Mouse (Mus musculus): ENCODE measurements around the gene Lhfpl2. TPM values are rescaled to one million over a fixed set of nuclear protein-coding genes. Genes with fewer than 3 reads are reported as not detected.

Lhfpl2 gene
- polyA plus RNA-seq, 1 experiment from 2014 or later: 81.0 TPM

DNA sequence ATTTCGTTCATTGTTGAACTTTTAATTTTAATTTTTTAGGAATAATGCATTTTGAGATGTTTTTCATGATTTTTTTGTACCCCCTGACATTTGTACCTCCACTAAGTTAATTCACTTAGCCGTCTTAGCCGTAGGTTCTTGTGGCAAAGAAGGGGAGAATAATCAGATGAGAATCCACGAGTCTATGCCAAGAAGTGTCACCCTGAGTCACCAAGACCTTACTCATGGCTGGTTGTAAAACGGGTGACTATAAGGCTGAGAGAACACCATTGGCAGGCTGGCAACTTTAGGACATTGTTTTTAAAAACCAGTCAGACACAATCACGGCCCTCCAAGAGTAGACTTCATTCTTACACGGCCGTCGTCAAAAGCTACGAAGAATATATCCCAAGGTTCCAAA lies 95.2 kb downstream of the Lhfpl2 start:
- ATAC-seq (ENCODE audit: low FRiP score, low TSS enrichment): no peak
- Histone ChIP-seq H3K9ac (ENCODE audit: low read depth, low read length) (no peak overlapping the region), H3K27me3 (ENCODE audit: control insufficient read depth, insufficient read depth, low read length) (no peaks in the 10 kb centered on the region), H3K9me3 (ENCODE audit: control insufficient read depth, low read length) (peaks cover 3% of the 10 kb centered on the region; the same call in 1 of the 2 replicates), H3K27ac (ENCODE audit: low read depth, low read length) (no peak overlapping the region), H3K36me3 (ENCODE audit: control insufficient read depth, insufficient read depth, low read length) (peaks cover 16% of the 10 kb centered on the region), H3K4me1 (ENCODE audit: control insufficient read depth, insufficient read depth, low read length) (0 out of 2 replicates have a peak, but pooled peaks cover 5% of the 10 kb centered on the region), H3K4me2 (replicated peaks; ENCODE audit: low read depth, low read length) (no peak overlapping the region), H3K4me3 (ENCODE audit: low read length) (no peak overlapping the region)
- 95% methylated on average over 10 of the region's 10 CpGs for WGBS

DNA sequence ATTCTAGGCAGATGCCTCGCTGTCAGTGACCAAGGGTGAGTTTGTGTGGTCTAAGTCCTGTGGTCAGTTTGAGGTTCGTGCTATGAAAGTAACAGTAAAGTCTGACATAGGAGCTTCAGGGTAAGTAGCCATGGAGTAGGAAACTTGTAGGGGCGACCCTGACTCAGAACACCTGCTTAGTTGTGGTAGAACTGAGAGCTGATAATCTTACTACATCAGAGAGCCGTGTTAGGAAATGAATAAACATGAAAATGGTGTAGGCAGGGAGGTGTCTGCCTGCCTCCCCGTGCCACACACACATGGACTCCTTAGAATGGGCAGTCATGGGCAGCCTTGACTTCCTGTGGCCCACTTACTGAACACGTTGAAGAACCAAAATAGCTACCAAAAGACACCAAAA lies 96.1 kb downstream of the Lhfpl2 start:
- Histone ChIP-seq H3K4me3 (ENCODE audit: low read length) (no peak overlapping the region), H3K9me3 (ENCODE audit: control insufficient read depth, low read length) (peaks cover 3% of the 10 kb centered on the region; the same call in 1 of the 2 replicates), H3K27ac (ENCODE audit: low read depth, low read length) (no peak overlapping the region), H3K36me3 (ENCODE audit: control insufficient read depth, insufficient read depth, low read length) (peaks cover 16% of the 10 kb centered on the region), H3K4me2 (replicated peaks; ENCODE audit: low read depth, low read length) (no peak overlapping the region), H3K27me3 (ENCODE audit: control insufficient read depth, insufficient read depth, low read length) (no peaks in the 10 kb centered on the region), H3K4me1 (ENCODE audit: control insufficient read depth, insufficient read depth, low read length) (0 out of 2 replicates have a peak, but pooled peaks cover 6% of the 10 kb centered on the region), H3K9ac (ENCODE audit: low read depth, low read length) (no peak overlapping the region)
- ATAC-seq (ENCODE audit: low FRiP score, low TSS enrichment): no peak
- WGBS: 88% methylated on average over 6 of the region's 6 CpGs

DNA sequence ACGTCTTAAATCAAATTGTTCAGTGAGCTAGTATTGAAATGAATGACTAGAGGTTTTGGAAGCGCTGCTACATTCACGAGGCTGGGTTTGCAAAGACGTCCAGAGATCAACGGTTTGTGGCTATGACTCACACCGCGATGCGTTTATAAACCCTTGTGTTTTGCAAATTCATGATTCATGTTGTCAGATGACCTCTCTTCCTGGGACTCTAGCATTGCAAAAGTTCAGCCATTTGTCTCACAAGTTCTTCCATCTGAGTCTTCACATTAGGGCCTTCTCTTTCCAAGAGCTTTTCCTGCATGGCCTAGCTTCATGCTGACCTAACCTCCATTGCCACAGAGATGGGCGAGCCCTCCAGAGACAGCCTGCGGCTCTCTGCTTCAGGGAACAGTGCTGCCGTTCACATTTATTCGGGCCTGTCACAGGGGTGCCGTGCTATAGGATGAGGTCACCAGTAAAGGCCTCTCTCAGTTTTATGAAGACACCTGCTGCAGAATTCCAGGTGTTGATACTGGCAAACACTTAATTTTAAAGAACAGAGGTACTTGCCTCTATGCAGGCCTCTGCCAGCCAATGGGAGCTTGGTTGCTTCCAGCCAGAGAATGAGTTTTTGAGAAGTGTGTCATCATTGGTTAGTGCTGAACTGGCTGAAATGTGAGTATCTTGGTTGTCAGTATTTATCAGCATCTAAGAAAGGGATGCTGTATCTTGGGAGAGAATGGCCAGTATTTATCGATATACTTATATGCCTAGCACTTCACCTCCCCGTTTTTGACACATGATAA lies 97.1 kb downstream of the Lhfpl2 start:
- H3K27me3 ChIP-seq (ENCODE audit: control insufficient read depth, insufficient read depth, low read length): no peaks in the 10 kb centered on the region
- no peak overlapping the region for H3K4me3 ChIP-seq (ENCODE audit: low read length)
- 77% methylated on average over 15 of the region's 15 CpGs for WGBS
- no peak overlapping the region for H3K27ac ChIP-seq (ENCODE audit: low read depth, low read length)
- 0 out of 2 replicates have a peak, but pooled peaks cover 10% of the 10 kb centered on the region for H3K4me1 ChIP-seq (ENCODE audit: control insufficient read depth, insufficient read depth, low read length)
- H3K36me3 ChIP-seq (ENCODE audit: control insufficient read depth, insufficient read depth, low read length): peaks cover 16% of the 10 kb centered on the region
- no peak for ATAC-seq (ENCODE audit: low FRiP score, low TSS enrichment)
- H3K9ac ChIP-seq (ENCODE audit: low read depth, low read length): no peak overlapping the region
- no peak overlapping the region for H3K4me2 ChIP-seq (replicated peaks; ENCODE audit: low read depth, low read length)
- H3K9me3 ChIP-seq (ENCODE audit: control insufficient read depth, low read length): peaks cover 3% of the 10 kb centered on the region; the same call in 1 of the 2 replicates

DNA sequence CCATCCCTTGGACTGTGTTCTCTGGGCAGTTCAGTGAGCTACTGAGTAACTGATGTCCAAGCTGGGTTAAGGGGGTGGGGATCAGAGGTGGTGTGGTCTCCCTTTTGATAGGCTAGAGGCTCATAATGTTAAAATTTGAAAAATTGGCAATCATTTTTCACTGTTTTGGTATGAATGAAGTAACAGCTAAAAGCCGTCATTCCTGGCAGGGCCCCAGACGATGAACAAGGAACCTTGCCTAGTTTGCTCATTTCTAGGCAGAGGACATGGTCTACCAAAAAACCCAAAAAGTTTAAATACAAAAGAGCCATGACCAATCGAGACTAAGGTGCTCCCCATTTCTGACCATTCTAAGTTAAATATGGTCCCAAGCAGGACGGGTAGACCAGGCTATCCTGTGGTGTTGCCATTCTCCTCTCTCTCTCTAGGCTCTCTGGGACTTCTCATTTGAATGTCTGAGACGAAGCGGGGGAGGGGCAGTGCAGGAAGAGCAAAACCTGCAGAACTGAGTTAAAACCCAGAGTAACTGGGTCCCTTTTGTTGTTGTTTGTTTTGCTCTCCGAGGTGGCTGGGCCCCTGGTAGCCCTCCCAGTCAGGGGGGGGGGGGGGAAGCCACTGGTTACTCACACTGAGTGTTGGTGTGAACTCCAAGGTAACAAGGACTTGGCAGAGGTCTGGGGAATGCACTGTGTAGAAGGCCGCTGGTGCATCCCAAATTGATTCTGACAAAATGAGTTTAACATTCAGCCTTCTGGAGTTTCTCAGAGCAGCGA lies 98.2 kb downstream of the Lhfpl2 start:
- Histone ChIP-seq H3K27me3 (ENCODE audit: control insufficient read depth, insufficient read depth, low read length) (no peaks in the 10 kb centered on the region), H3K4me1 (ENCODE audit: control insufficient read depth, insufficient read depth, low read length) (0 out of 2 replicates have a peak, but pooled peaks cover 10% of the 10 kb centered on the region), H3K9me3 (ENCODE audit: control insufficient read depth, low read length) (peaks cover 3% of the 10 kb centered on the region; the same call in 1 of the 2 replicates), H3K9ac (ENCODE audit: low read depth, low read length) (no peak overlapping the region), H3K4me3 (ENCODE audit: low read length) (no peak overlapping the region), H3K27ac (ENCODE audit: low read depth, low read length) (no peak overlapping the region), H3K4me2 (replicated peaks; ENCODE audit: low read depth, low read length) (no peak overlapping the region), H3K36me3 (ENCODE audit: control insufficient read depth, insufficient read depth, low read length) (peaks cover 16% of the 10 kb centered on the region)
- ATAC-seq (ENCODE audit: low FRiP score, low TSS enrichment): no peak
- WGBS: 56% methylated on average over 9 of the region's 9 CpGs

DNA sequence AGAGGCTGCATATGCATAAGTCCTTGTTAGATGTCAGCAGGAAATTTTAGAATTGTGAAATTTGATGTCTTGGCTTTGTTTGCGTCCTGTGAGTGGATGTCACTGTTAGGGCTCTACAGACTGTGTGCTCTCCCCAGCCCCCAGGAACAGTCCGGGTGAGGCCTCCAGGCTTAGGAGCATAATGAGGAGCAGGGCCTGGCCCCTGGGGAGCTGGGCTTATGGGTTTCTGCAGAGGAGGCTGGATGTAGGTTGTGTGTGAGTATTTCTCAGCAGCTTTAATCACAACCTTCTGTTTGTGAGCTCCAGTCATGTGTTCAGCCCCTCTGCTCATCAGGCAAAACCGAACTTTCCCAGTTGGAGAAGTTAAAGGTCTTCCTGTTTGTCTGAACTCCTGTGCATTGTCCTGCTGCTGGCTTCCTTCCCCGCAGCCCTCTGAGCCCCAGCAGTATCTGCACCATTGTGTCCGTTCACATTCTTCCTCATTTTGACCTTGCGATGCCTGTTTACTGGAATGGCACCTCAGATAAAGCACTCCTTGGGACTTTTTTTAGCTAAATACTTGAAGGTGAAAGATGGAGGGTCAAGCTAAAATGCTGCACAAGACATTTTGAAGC lies 101.4 kb downstream of the Lhfpl2 start:
- no peak overlapping the region for H3K4me2 ChIP-seq (replicated peaks; ENCODE audit: low read depth, low read length)
- peaks cover 3% of the 10 kb centered on the region; the same call in 1 of the 2 replicates for H3K9me3 ChIP-seq (ENCODE audit: control insufficient read depth, low read length)
- H3K36me3 ChIP-seq (ENCODE audit: control insufficient read depth, insufficient read depth, low read length): peaks cover 3% of the 10 kb centered on the region; the same call in 1 of the 2 replicates
- 63% methylated on average over 6 of the region's 6 CpGs for WGBS
- H3K27me3 ChIP-seq (ENCODE audit: control insufficient read depth, insufficient read depth, low read length): no peaks in the 10 kb centered on the region
- no peak for ATAC-seq (ENCODE audit: low FRiP score, low TSS enrichment)
- H3K27ac ChIP-seq (ENCODE audit: low read depth, low read length): peak overlapping the region; percentile 60; the same call in 1 of the 2 replicates
- no peak overlapping the region for H3K4me3 ChIP-seq (ENCODE audit: low read length)
- no peak overlapping the region for H3K9ac ChIP-seq (ENCODE audit: low read depth, low read length)
- H3K4me1 ChIP-seq (ENCODE audit: control insufficient read depth, insufficient read depth, low read length): 0 out of 2 replicates have a peak, but pooled peaks cover 10% of the 10 kb centered on the region

DNA sequence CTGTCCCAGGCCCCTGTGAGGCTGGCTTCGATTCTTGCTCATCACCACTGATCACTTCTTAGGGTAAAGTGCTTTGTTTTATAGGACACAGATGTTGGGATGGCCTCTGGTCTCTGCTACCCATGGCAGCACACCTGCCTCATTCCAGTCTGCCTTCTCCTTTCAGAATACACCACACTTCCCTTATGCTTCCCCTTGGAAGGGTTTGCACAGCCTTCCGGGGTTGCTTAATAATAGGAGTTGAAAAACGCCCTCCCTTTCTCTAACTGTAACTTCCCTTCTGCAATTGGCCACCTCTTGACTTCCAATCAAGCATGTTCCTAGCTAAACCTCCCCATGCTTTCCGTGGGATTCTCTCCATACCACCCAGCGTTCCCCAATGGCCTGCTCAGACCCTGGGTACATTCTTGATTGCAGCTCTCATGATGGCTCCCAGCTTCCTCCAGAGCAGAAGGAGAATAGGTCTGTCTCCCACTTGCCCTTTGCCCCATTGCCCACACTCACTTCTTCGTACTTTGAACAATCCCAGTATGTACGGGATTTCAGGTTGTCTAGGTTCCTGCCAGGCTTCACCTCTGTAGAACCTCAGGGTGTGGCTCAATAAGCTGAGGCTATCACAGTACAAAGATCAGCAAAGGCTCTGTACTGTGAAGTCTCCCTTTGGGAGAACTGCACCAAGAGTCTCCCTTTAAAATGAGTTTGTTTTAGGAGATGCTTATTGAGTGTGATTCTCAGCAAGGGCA lies 102.1 kb downstream of the Lhfpl2 start:
- no peak overlapping the region for H3K9ac ChIP-seq (ENCODE audit: low read depth, low read length)
- no peaks in the 10 kb centered on the region for H3K27me3 ChIP-seq (ENCODE audit: control insufficient read depth, insufficient read depth, low read length)
- no peak overlapping the region for H3K4me3 ChIP-seq (ENCODE audit: low read length)
- H3K4me1 ChIP-seq (ENCODE audit: control insufficient read depth, insufficient read depth, low read length): 0 out of 2 replicates have a peak, but pooled peaks cover 10% of the 10 kb centered on the region
- peaks cover under 1% of the 10 kb centered on the region; the same call in 1 of the 2 replicates for H3K36me3 ChIP-seq (ENCODE audit: control insufficient read depth, insufficient read depth, low read length)
- no peak for ATAC-seq (ENCODE audit: low FRiP score, low TSS enrichment)
- peak overlapping the region; percentile 60; the same call in 1 of the 2 replicates for H3K27ac ChIP-seq (ENCODE audit: low read depth, low read length)
- 81% methylated on average over 7 of the region's 7 CpGs for WGBS
- H3K9me3 ChIP-seq (ENCODE audit: control insufficient read depth, low read length): peaks cover 3% of the 10 kb centered on the region; the same call in 1 of the 2 replicates
- H3K4me2 ChIP-seq (replicated peaks; ENCODE audit: low read depth, low read length): no peak overlapping the region

DNA sequence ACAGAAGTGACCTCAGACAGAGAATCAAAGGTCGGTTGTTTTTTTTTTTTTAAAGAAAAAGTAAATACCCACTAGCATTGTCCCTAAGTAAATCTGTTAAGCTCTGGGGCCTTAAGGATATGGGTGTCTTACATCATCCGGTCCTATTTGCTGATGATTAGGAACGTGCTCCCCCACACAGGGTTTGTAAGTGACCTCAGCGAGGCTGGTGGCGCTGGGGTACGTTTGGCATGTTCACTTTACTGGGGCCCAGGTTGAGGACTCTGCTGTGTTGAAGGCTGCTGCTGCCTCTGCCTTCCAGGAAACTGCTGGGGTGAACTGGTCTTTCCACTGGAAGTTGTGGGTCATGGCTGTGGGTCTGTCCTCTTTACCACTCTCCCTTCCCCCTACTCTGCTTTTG lies 106.9 kb downstream of the Lhfpl2 start:
- H3K27me3 ChIP-seq (ENCODE audit: control insufficient read depth, insufficient read depth, low read length): no peaks in the 10 kb centered on the region
- no peak for ATAC-seq (ENCODE audit: low FRiP score, low TSS enrichment)
- H3K4me2 ChIP-seq (replicated peaks; ENCODE audit: low read depth, low read length): no peak overlapping the region
- no peak overlapping the region for H3K4me3 ChIP-seq (ENCODE audit: low read length)
- H3K36me3 ChIP-seq (ENCODE audit: control insufficient read depth, insufficient read depth, low read length): 0 out of 2 replicates have a peak, but pooled peaks cover under 1% of the 10 kb centered on the region
- H3K27ac ChIP-seq (ENCODE audit: low read depth, low read length): no peak overlapping the region
- H3K9me3 ChIP-seq (ENCODE audit: control insufficient read depth, low read length): no peaks in the 10 kb centered on the region
- no peaks in the 10 kb centered on the region for H3K4me1 ChIP-seq (ENCODE audit: control insufficient read depth, insufficient read depth, low read length)
- WGBS: 76% methylated on average over 6 of the region's 6 CpGs
- no peak overlapping the region for H3K9ac ChIP-seq (ENCODE audit: low read depth, low read length)

DNA sequence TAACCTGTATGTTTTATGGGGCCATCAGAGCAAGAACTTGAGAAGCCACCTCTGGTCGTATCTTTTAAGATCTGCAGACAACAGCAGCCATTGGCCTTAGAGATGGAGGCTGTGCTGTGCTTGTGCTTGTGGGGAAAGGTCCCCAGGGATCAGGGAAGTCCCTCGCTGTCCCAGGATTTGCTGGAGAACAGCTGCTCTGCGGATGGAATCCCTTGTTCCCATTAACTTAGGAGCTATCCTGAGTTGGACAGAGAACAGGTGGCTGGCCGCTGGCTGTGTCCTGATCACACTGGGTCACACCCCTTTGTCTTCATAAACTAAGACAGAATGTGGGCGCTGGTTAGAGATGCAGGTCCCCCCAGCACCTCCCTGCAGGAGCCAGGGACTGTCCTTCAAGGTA lies 110.7 kb downstream of the Lhfpl2 start:
- no peaks in the 10 kb centered on the region for H3K9me3 ChIP-seq (ENCODE audit: control insufficient read depth, low read length)
- H3K4me3 ChIP-seq (ENCODE audit: low read length): no peak overlapping the region
- H3K9ac ChIP-seq (ENCODE audit: low read depth, low read length): no peak overlapping the region
- no peaks in the 10 kb centered on the region for H3K27me3 ChIP-seq (ENCODE audit: control insufficient read depth, insufficient read depth, low read length)
- no peak overlapping the region for H3K4me2 ChIP-seq (replicated peaks; ENCODE audit: low read depth, low read length)
- 69% methylated on average over 5 of the region's 5 CpGs for WGBS
- no peak for ATAC-seq (ENCODE audit: low FRiP score, low TSS enrichment)
- H3K4me1 ChIP-seq (ENCODE audit: control insufficient read depth, insufficient read depth, low read length): peaks cover 11% of the 10 kb centered on the region
- no peak overlapping the region for H3K27ac ChIP-seq (ENCODE audit: low read depth, low read length)
- H3K36me3 ChIP-seq (ENCODE audit: control insufficient read depth, insufficient read depth, low read length): peaks cover 4% of the 10 kb centered on the region; the same call in 1 of the 2 replicates
